Mouse (Mus musculus) midbrain, embryonic 14.5 days (tissue): ENCODE results near the gene Eme2. TPM values are rescaled to one million over a fixed set of nuclear protein-coding genes. Genes with fewer than 3 reads are reported as not detected.

Experiments
- ATAC-seq: fragments of 200-750 bp; cut with Nextera tagmentation; 2 replicates; pipeline ENCODE4 v1.8.0; 2017; ENCODE audit warnings: moderate number of reproducible peaks, moderate library complexity; ENCODE audit not compliant: low FRiP score, low TSS enrichment
- DNase-seq: peaks from one replicate; pipeline ENCODE4 v3.0.0-alpha.2; 2015
- H3K27ac ChIP-seq: fragments of 300-500 bp; sonication (generic); replicated peaks from 2 replicates; pipeline ENCODE4 v1.5.1; 2014; ENCODE audit warnings: mild to moderate bottlenecking, low read depth, low read length, moderate library complexity
- H3K27me3 ChIP-seq: fragments of 300-500 bp; sonication (generic); 2 replicates; pipeline ENCODE4 v1.6.1; 2014; ENCODE audit warnings: low read length, control low read depth, mixed read lengths; ENCODE audit not compliant: control insufficient read depth, insufficient read depth
- H3K36me3 ChIP-seq: fragments of 300-500 bp; sonication (generic); 2 replicates; pipeline ENCODE4 v1.6.1; 2014; ENCODE audit warnings: low read length, control low read depth; ENCODE audit not compliant: control insufficient read depth, insufficient read depth
- H3K4me1 ChIP-seq: fragments of 300-500 bp; sonication (generic); 2 replicates; pipeline ENCODE4 v1.6.1; 2014; ENCODE audit warnings: mild to moderate bottlenecking, antibody characterized with exemption, low read length, control low read depth; ENCODE audit not compliant: control insufficient read depth, insufficient read depth
- H3K4me2 ChIP-seq: fragments of 300-500 bp; sonication (generic); 2 replicates; pipeline ENCODE4 v1.6.1; 2014; ENCODE audit warnings: mild to moderate bottlenecking, low read length, moderate library complexity
- H3K4me3 ChIP-seq: fragments of 300-500 bp; sonication (generic); replicated peaks from 2 replicates; pipeline ENCODE4 v1.5.1; 2014; ENCODE audit warnings: low read depth, low read length
- H3K9ac ChIP-seq: fragments of 300-500 bp; sonication (generic); replicated peaks from 2 replicates; pipeline ENCODE4 v1.6.1; 2014; ENCODE audit warnings: mild to moderate bottlenecking, low read length, moderate library complexity
- H3K9me3 ChIP-seq: fragments of 300-500 bp; sonication (generic); 2 replicates; pipeline ENCODE4 v1.6.1; 2016; ENCODE audit warnings: low read length, control low read depth, mixed read lengths; ENCODE audit not compliant: control insufficient read depth
- WGBS: fragments of 180-500 bp; shearing (Covaris S2); extraction: QIAGEN DNeasy Blood & Tissue Kit; methylation state at CpG from one replicate; pipeline ENCODE4 v1.1.7; 2014; 5-methylcytosine and 5-hydroxymethylcytosine counted together
- polyA plus RNA-seq: library from polyadenylated mRNA; unstranded; fragments of >200 nt; fragmentation: Nextera tagmentation; extraction: Ambion mirVana; gene quantifications from 2 replicates; pipeline ENCODE4 v1.2.1, GENCODE M21; 2014

Gene Eme2
- polyA plus RNA-seq, 1 experiment from 2014 or later = 26.9 TPM

DNA sequence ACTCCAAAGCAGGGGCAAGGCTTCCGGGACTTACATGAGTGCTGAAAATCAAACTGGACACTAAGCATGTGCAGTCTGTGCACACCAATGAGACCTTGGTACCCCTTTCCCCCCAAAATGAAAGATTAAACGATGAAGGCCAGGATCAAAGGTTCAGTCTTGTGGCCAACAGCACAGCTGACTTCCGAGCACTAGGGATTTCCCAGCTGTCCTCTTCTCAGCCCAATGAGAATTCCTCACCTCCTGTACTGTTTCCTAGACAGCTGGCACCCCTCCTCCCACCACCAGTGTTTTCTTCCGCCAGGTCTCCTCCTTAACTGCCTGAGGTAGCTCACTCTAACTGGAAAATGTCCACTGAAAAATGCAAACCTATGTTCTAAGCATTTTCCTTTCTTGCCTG is 38.3 kb upstream of the Eme2 start:
- no peak overlapping the region for H3K4me2 ChIP-seq
- no peak overlapping the region for H3K4me3 ChIP-seq
- WGBS = 79% methylated on average over 4 of the region's 4 CpGs
- H3K27ac ChIP-seq = no peak overlapping the region
- H3K27me3 ChIP-seq = no peaks in the 10 kb centered on the region
- peaks cover 20% of the 10 kb centered on the region for H3K4me1 ChIP-seq
- no peaks in the 10 kb centered on the region for H3K9me3 ChIP-seq
- DNase-seq (no peak), ATAC-seq (no peak)
- no peak overlapping the region for H3K9ac ChIP-seq
- H3K36me3 ChIP-seq = peaks cover 13% of the 10 kb centered on the region; the same call in 1 of the 2 replicates

DNA sequence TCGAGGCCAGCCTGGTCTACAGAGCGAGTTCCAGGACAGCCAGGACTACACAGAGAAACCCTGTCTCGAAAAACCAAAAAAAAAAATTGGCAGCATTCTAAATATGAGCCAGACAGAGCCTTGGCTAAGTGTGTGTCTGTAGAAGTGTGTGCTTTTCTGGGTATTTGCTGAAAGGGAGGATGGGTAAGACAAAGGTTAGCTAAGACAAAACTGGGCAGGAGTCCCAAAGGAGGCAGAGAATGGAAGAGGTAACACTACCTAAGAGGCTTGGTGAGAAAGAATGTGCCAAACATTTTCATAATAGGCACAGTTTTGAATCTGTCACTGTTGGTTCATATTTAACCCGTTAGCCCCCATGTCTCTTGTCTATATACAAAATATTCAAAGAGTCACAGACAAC is 37.5 kb upstream of the Eme2 start:
- Histone ChIP-seq H3K9me3 (no peaks in the 10 kb centered on the region), H3K4me3 (no peak overlapping the region), H3K9ac (no peak overlapping the region), H3K4me2 (no peak overlapping the region), H3K27me3 (no peaks in the 10 kb centered on the region), H3K4me1 (peaks cover 20% of the 10 kb centered on the region), H3K36me3 (peaks cover 19% of the 10 kb centered on the region), H3K27ac (no peak overlapping the region)
- WGBS = 95% methylated on average over 4 of the region's 4 CpGs
- no peak for ATAC-seq
- DNase-seq = no peak

GRCm38 (mm10) chr17:24929506-24929905 is 34.6 kb upstream of the Eme2 start:
- Histone ChIP-seq H3K4me3 (no peak overlapping the region), H3K4me2 (no peak overlapping the region), H3K4me1 (peaks cover 5% of the 10 kb centered on the region; the same call in 1 of the 2 replicates), H3K27ac (no peak overlapping the region), H3K9ac (no peak overlapping the region), H3K9me3 (no peaks in the 10 kb centered on the region), H3K27me3 (no peaks in the 10 kb centered on the region), H3K36me3 (peaks cover 48% of the 10 kb centered on the region)
- no peak for ATAC-seq
- 91% methylated on average over 1 of the region's 1 CpGs for WGBS
- DNase-seq = no peak

GRCm38 (mm10) chr17:24923246-24923645 is 28.4 kb upstream of the Eme2 start:
- WGBS = 100% methylated on average over 1 of the region's 1 CpGs
- Histone ChIP-seq H3K27ac (no peak overlapping the region), H3K4me1 (no peaks in the 10 kb centered on the region), H3K9me3 (no peaks in the 10 kb centered on the region), H3K4me3 (no peak overlapping the region), H3K27me3 (no peaks in the 10 kb centered on the region), H3K36me3 (peaks cover 98% of the 10 kb centered on the region), H3K4me2 (no peak overlapping the region), H3K9ac (no peak overlapping the region)
- no peak for DNase-seq
- no peak for ATAC-seq

DNA sequence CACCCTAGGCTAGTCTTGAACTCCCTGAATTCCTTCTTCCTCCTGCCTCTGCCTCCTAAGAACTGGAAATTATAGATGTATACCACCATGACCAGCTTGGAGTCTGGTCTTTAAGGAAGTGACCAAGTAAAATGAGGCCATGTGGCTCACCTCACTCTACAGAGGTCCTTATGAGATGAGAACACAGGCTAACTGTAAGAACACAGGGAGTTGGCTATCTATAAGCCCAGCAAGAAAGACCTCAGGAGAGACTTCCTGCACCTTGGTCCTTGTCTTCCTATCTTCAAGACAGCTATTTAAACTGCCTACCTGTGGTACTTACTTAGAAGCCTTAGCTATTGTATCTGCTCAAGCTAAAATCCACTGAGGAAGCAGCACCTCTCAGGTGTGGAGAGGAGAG is 19.1 kb upstream of the Eme2 start:
- H3K4me2 ChIP-seq = no peak overlapping the region
- H3K36me3 ChIP-seq = peaks cover 98% of the 10 kb centered on the region
- ATAC-seq = no peak
- no peak overlapping the region for H3K4me3 ChIP-seq
- H3K9ac ChIP-seq = no peak overlapping the region
- DNase-seq = no peak
- H3K27ac ChIP-seq = no peak overlapping the region
- no peaks in the 10 kb centered on the region for H3K27me3 ChIP-seq
- H3K4me1 ChIP-seq = no peaks in the 10 kb centered on the region
- H3K9me3 ChIP-seq = no peaks in the 10 kb centered on the region

GRCm38 (mm10) chr17:24907591-24907990 is 12.7 kb upstream of the Eme2 start:
- Histone ChIP-seq H3K27me3 (no peaks in the 10 kb centered on the region), H3K9me3 (no peaks in the 10 kb centered on the region), H3K4me2 (no peak overlapping the region), H3K4me3 (no peak overlapping the region), H3K4me1 (no peaks in the 10 kb centered on the region), H3K9ac (no peak overlapping the region), H3K36me3 (peaks cover 100% of the 10 kb centered on the region), H3K27ac (no peak overlapping the region)
- no peak for ATAC-seq
- 98% methylated on average over 2 of the region's 2 CpGs for WGBS
- no peak for DNase-seq

GRCm38 (mm10) chr17:24903767-24904166 is 8.9 kb upstream of the Eme2 start:
- DNase-seq (no peak), ATAC-seq (no peak)
- H3K4me3 ChIP-seq = no peak overlapping the region
- H3K36me3 ChIP-seq = peaks cover 100% of the 10 kb centered on the region
- H3K9ac ChIP-seq = no peak overlapping the region
- H3K9me3 ChIP-seq = no peaks in the 10 kb centered on the region
- no peak overlapping the region for H3K27ac ChIP-seq
- H3K4me1 ChIP-seq = no peaks in the 10 kb centered on the region
- no peak overlapping the region for H3K4me2 ChIP-seq
- H3K27me3 ChIP-seq = no peaks in the 10 kb centered on the region
- WGBS = 96% methylated on average over 9 of the region's 9 CpGs

- Histone ChIP-seq H3K4me2 (no peak overlapping the region), H3K4me1 (peaks cover 1% of the 10 kb centered on the region; the same call in 1 of the 2 replicates), H3K9me3 (no peaks in the 10 kb centered on the region), H3K4me3 (no peak overlapping the region), H3K9ac (no peak overlapping the region), H3K27me3 (no peaks in the 10 kb centered on the region), H3K36me3 (peaks cover 100% of the 10 kb centered on the region), H3K27ac (no peak overlapping the region)
- peak; percentile 24 for DNase-seq
- 73% methylated on average over 9 of the region's 9 CpGs for WGBS
- ATAC-seq = no peak
Measured at GRCm38 (mm10) chr17:24902671-24903474, 8.0 kb upstream of the Eme2 start.

- Histone ChIP-seq H3K4me1 (peaks cover 9% of the 10 kb centered on the region), H3K27me3 (no peaks in the 10 kb centered on the region), H3K36me3 (peaks cover 100% of the 10 kb centered on the region), H3K27ac (no peak overlapping the region), H3K9me3 (no peaks in the 10 kb centered on the region), H3K4me3 (no peak overlapping the region), H3K4me2 (no peak overlapping the region), H3K9ac (no peak overlapping the region)
- 93% methylated on average over 5 of the region's 5 CpGs for WGBS
- DNase-seq = no peak
- no peak for ATAC-seq
Measured at GRCm38 (mm10) chr17:24902124-24902523, 7.2 kb upstream of the Eme2 start.
